Mouse (Mus musculus): ENCODE measurements at regions not wholly inside any gene's neighbourhood (a gene's known extent, or its start where the extent isn't known, plus 50 kb on each side); places are given as distances from the start of the nearest gene placed in this dataset.

GRCm38 (mm10) chr5:63473163-63473562 lies 175.7 kb upstream of the Nwd2 start:
- TF ChIP-seq TCF3 (IDR thresholded peaks at IDR 0.05; ENCODE audit: insufficient read length, low read depth): no peak
- no peak for TF ChIP-seq POLR2AphosphoS2 (IDR thresholded peaks at IDR 0.05; ENCODE audit: insufficient read length, low read depth)
- no peak for TF ChIP-seq E2F4 (IDR thresholded peaks at IDR 0.05; ENCODE audit: insufficient read depth)
- TF ChIP-seq USF1 (IDR thresholded peaks at IDR 0.05; ENCODE audit: low read depth): no peak
- TF ChIP-seq MYOG (IDR thresholded peaks at IDR 0.05; ENCODE audit: control insufficient read depth in 1 of 3, insufficient read depth in 1 of 3, insufficient read length in 2 of 3, low read depth in 2 of 3): no peak
- TF ChIP-seq MYOD1 (IDR thresholded peaks at IDR 0.05; ENCODE audit: control insufficient read depth in 1 of 3, insufficient read length in 2 of 3, low read depth in 2 of 3): no peak
- no peak for TF ChIP-seq SRF (IDR thresholded peaks at IDR 0.05; ENCODE audit: control insufficient read depth, insufficient read length, low read depth)
- TF ChIP-seq TCF12 (IDR thresholded peaks at IDR 0.05; ENCODE audit: insufficient read depth, poor library complexity, severe bottlenecking): no peak
- TF ChIP-seq POLR2A (IDR thresholded peaks at IDR 0.05; ENCODE audit: insufficient read length, low read depth): no peak
- TF ChIP-seq MAX (IDR thresholded peaks at IDR 0.05; ENCODE audit: low read depth): no peak
- no peak for TF ChIP-seq REST (IDR thresholded peaks at IDR 0.05; ENCODE audit: insufficient read depth, insufficient read length)
- no peaks in the 10 kb centered on the region for H3K27me3 ChIP-seq (ENCODE audit: control insufficient read depth, insufficient read depth, insufficient read length)
- H3K4me3 ChIP-seq: no peak overlapping the region
- no peaks in the 10 kb centered on the region for H3K36me3 ChIP-seq (ENCODE audit: control insufficient read depth, insufficient read depth)
- no peak overlapping the region for H3ac ChIP-seq (ENCODE audit: control insufficient read depth, insufficient read length)
- H3K79me2 ChIP-seq (ENCODE audit: control insufficient read depth, insufficient read depth): no peaks in the 10 kb centered on the region
- H3K4me2 ChIP-seq (ENCODE audit: low read depth): no peak overlapping the region

- no peak overlapping the region for H3ac ChIP-seq (ENCODE audit: control insufficient read depth, insufficient read length)
- H3K79me2 ChIP-seq (ENCODE audit: control insufficient read depth, insufficient read depth): no peaks in the 10 kb centered on the region
- no peak overlapping the region for H3K4me3 ChIP-seq
- no peaks in the 10 kb centered on the region for H3K36me3 ChIP-seq (ENCODE audit: control insufficient read depth, insufficient read depth)
- TF ChIP-seq MYOG (IDR thresholded peaks at IDR 0.05; ENCODE audit: control insufficient read depth in 1 of 3, insufficient read depth in 1 of 3, insufficient read length in 2 of 3, low read depth in 2 of 3) (no peak), E2F4 (IDR thresholded peaks at IDR 0.05; ENCODE audit: insufficient read depth) (no peak), MYOD1 (IDR thresholded peaks at IDR 0.05; ENCODE audit: control insufficient read depth in 1 of 3, insufficient read length in 2 of 3, low read depth in 2 of 3) (no peak), SRF (IDR thresholded peaks at IDR 0.05; ENCODE audit: control insufficient read depth, insufficient read length, low read depth) (no peak), USF1 (IDR thresholded peaks at IDR 0.05; ENCODE audit: low read depth) (no peak), CEBPB (IDR thresholded peaks at IDR 0.05; ENCODE audit: insufficient read depth, poor library complexity, severe bottlenecking) (no peak), POLR2AphosphoS2 (IDR thresholded peaks at IDR 0.05; ENCODE audit: insufficient read length, low read depth) (no peak), TCF12 (IDR thresholded peaks at IDR 0.05; ENCODE audit: insufficient read depth, poor library complexity, severe bottlenecking) (no peak), MAX (IDR thresholded peaks at IDR 0.05; ENCODE audit: low read depth) (no peak), TCF3 (IDR thresholded peaks at IDR 0.05; ENCODE audit: insufficient read length, low read depth) (no peak), REST (IDR thresholded peaks at IDR 0.05; ENCODE audit: insufficient read depth, insufficient read length) (no peak)
- no peaks in the 10 kb centered on the region for H3K27me3 ChIP-seq (ENCODE audit: control insufficient read depth, insufficient read depth, insufficient read length)
- no peak overlapping the region for H3K4me2 ChIP-seq (ENCODE audit: low read depth)
Observed at GRCm38 (mm10) chr5:63476240-63476973, 172.5 kb upstream of the Nwd2 start.

- Histone ChIP-seq H3ac (ENCODE audit: control insufficient read depth, insufficient read length) (no peak overlapping the region), H3K4me3 (no peak overlapping the region), H3K27me3 (ENCODE audit: control insufficient read depth, insufficient read depth, insufficient read length) (no peaks in the 10 kb centered on the region), H3K4me2 (ENCODE audit: low read depth) (no peak overlapping the region), H3K36me3 (ENCODE audit: control insufficient read depth, insufficient read depth) (no peaks in the 10 kb centered on the region), H3K79me2 (ENCODE audit: control insufficient read depth, insufficient read depth) (no peaks in the 10 kb centered on the region)
- TF ChIP-seq SRF (IDR thresholded peaks at IDR 0.05; ENCODE audit: control insufficient read depth, insufficient read length, low read depth) (no peak), POLR2A (IDR thresholded peaks at IDR 0.05; ENCODE audit: insufficient read length, low read depth) (no peak), MAX (IDR thresholded peaks at IDR 0.05; ENCODE audit: low read depth) (no peak), POLR2AphosphoS2 (IDR thresholded peaks at IDR 0.05; ENCODE audit: insufficient read length, low read depth) (no peak), USF1 (IDR thresholded peaks at IDR 0.05; ENCODE audit: low read depth) (no peak), MYOG (IDR thresholded peaks at IDR 0.05; ENCODE audit: control insufficient read depth in 1 of 3, insufficient read depth in 1 of 3, insufficient read length in 2 of 3, low read depth in 2 of 3) (no peak), E2F4 (IDR thresholded peaks at IDR 0.05; ENCODE audit: insufficient read depth) (no peak), REST (IDR thresholded peaks at IDR 0.05; ENCODE audit: insufficient read depth, insufficient read length) (no peak), CEBPB (IDR thresholded peaks at IDR 0.05; ENCODE audit: insufficient read depth, poor library complexity, severe bottlenecking) (no peak)
Observed at GRCm38 (mm10) chr5:63498952-63499351, 149.9 kb upstream of the Nwd2 start.

GRCm38 (mm10) chr5:63503056-63503845 lies 145.7 kb upstream of the Nwd2 start:
- Histone ChIP-seq H3K4me3 (no peak overlapping the region), H3K27me3 (ENCODE audit: control insufficient read depth, insufficient read depth, insufficient read length) (no peaks in the 10 kb centered on the region), H3ac (ENCODE audit: control insufficient read depth, insufficient read length) (no peak overlapping the region), H3K79me2 (ENCODE audit: control insufficient read depth, insufficient read depth) (no peaks in the 10 kb centered on the region), H3K4me2 (ENCODE audit: low read depth) (no peak overlapping the region), H3K36me3 (ENCODE audit: control insufficient read depth, insufficient read depth) (no peaks in the 10 kb centered on the region)
- TF ChIP-seq MAX (IDR thresholded peaks at IDR 0.05; ENCODE audit: low read depth): no peak
- no peak for TF ChIP-seq USF1 (IDR thresholded peaks at IDR 0.05; ENCODE audit: low read depth)
- no peak for TF ChIP-seq TCF12 (IDR thresholded peaks at IDR 0.05; ENCODE audit: insufficient read depth, poor library complexity, severe bottlenecking)
- TF ChIP-seq MYOG (IDR thresholded peaks at IDR 0.05; ENCODE audit: control insufficient read depth in 1 of 3, insufficient read depth in 1 of 3, insufficient read length in 2 of 3, low read depth in 2 of 3): no peak
- no peak for TF ChIP-seq POLR2AphosphoS2 (IDR thresholded peaks at IDR 0.05; ENCODE audit: insufficient read length, low read depth)
- TF ChIP-seq POLR2A (IDR thresholded peaks at IDR 0.05; ENCODE audit: insufficient read length, low read depth): no peak
- TF ChIP-seq CEBPB (IDR thresholded peaks at IDR 0.05; ENCODE audit: insufficient read depth, poor library complexity, severe bottlenecking): no peak
- no peak for TF ChIP-seq SRF (IDR thresholded peaks at IDR 0.05; ENCODE audit: control insufficient read depth, insufficient read length, low read depth)
